9 mouse cellular contexts compared by ENCODE assay signal in the genomic region with DNA sequence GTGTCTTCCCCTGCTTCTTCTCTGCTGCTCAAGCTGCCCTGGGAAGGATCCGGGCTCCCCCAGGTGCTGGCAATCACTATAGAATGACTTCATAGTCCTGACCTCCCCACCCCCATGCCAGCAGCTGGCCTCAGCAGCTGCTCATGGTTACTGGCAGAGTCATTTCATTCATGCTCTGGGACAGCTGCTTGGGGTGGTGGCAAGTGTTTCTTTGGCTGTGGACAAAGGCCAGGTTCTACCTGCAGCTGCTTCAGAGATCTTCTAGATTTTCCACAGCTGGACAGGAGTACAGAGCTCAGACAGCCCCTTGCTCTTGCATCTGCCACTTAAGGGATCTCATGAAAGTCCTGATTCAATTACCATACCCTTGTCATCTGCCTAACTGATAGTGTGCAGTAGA.
A peak's percentile ranks its signal among the peaks of the same experiment; 100 is the strongest.
DNase-seq lines count a peak whose midpoint lies in the region; ATAC-seq and TF ChIP-seq lines count a peak whose summit lies in the region.
"Had no signal": no experiment of that assay in that cellular context is flagged by ENCODE, and none has a peak within 500 bp of the region (broad histone marks: within the 10 kb centered on the region; RNA-seq: fewer than 3 reads in every experiment).

No protein-coding gene starts in this region.

- H3K27ac ChIP-seq in heart, embryonic 11.5 days (ENCODE audit: low read depth, low read length), result no peak overlapping the region
- H3K27ac ChIP-seq in forebrain, embryonic 11.5 days (ENCODE audit: low read depth, low read length), result no peak overlapping the region
- H3K27ac ChIP-seq in limb, embryonic 14.5 days (replicated peaks; ENCODE audit: low read depth, low read length), result no peak overlapping the region
- H3K27ac ChIP-seq: liver, embryonic 15.5 days had no signal

- H3K9me3 ChIP-seq in heart, embryonic 11.5 days (replicated peaks; ENCODE audit: control insufficient read depth, low read length), result no peaks in the 10 kb centered on the region
- no peaks in the 10 kb centered on the region for H3K9me3 ChIP-seq in forebrain, embryonic 11.5 days (ENCODE audit: control insufficient read depth, low read length)
- no peaks in the 10 kb centered on the region for H3K9me3 ChIP-seq in limb, embryonic 14.5 days (ENCODE audit: control insufficient read depth, low read length)
- H3K9me3 ChIP-seq: liver, embryonic 15.5 days had no signal

- no peak overlapping the region for H3K9ac ChIP-seq in heart, embryonic 11.5 days (ENCODE audit: low read depth, low read length)
- no peak overlapping the region for H3K9ac ChIP-seq in forebrain, embryonic 11.5 days (ENCODE audit: low read length)
- H3K9ac ChIP-seq in limb, embryonic 14.5 days (ENCODE audit: low read depth, low read length, severe bottlenecking), result no peak overlapping the region
- H3K9ac ChIP-seq: liver, embryonic 15.5 days had no signal

- H3K4me3 ChIP-seq in heart, embryonic 11.5 days (ENCODE audit: low read depth, low read length), result no peak overlapping the region
- H3K4me3 ChIP-seq in forebrain, embryonic 11.5 days (ENCODE audit: low read depth, low read length), result no peak overlapping the region
- no peak overlapping the region for H3K4me3 ChIP-seq in limb, embryonic 14.5 days (replicated peaks; ENCODE audit: low read length)
- H3K4me3 ChIP-seq: liver, embryonic 15.5 days had no signal

- no peaks in the 10 kb centered on the region for H3K27me3 ChIP-seq in heart, embryonic 11.5 days (ENCODE audit: control insufficient read depth, insufficient read depth, low read length)
- no peaks in the 10 kb centered on the region for H3K27me3 ChIP-seq in forebrain, embryonic 11.5 days (ENCODE audit: control insufficient read depth, insufficient read depth, low read length)
- H3K27me3 ChIP-seq in limb, embryonic 14.5 days (ENCODE audit: control insufficient read depth, insufficient read depth, low read length), result no peaks in the 10 kb centered on the region
- H3K27me3 ChIP-seq: liver, embryonic 15.5 days had no signal

- H3K4me2 ChIP-seq in heart, embryonic 11.5 days, result no peak overlapping the region
- no peak overlapping the region for H3K4me2 ChIP-seq in forebrain, embryonic 11.5 days (ENCODE audit: low read depth, low read length, severe bottlenecking)
- no peak overlapping the region for H3K4me2 ChIP-seq in limb, embryonic 14.5 days (replicated peaks; ENCODE audit: low read depth, low read length, severe bottlenecking)
- H3K4me2 ChIP-seq: liver, embryonic 15.5 days had no signal

- intact Hi-C loops in heart, postnatal 14 days (cut with DNase I), result no loop called here

- H3K4me1 ChIP-seq in heart, embryonic 11.5 days (ENCODE audit: control insufficient read depth, insufficient read depth, low read length), result no peaks in the 10 kb centered on the region
- no peaks in the 10 kb centered on the region for H3K4me1 ChIP-seq in forebrain, embryonic 11.5 days (replicated peaks; ENCODE audit: control insufficient read depth, insufficient read depth, low read length)
- peaks cover 5% of the 10 kb centered on the region; the same call in 1 of the 2 replicates for H3K4me1 ChIP-seq in limb, embryonic 14.5 days (ENCODE audit: control insufficient read depth, insufficient read depth, low read length)
- H3K4me1 ChIP-seq: liver, embryonic 15.5 days had no signal

- 0% methylated on average over 1 of the region's 1 CpGs for WGBS in heart, embryonic 11.5 days (ENCODE audit: insufficient replicate concordance)
- 12% methylated on average over 1 of the region's 1 CpGs for WGBS in forebrain, embryonic 11.5 days
- WGBS in limb, embryonic 14.5 days, result 0% methylated on average over 1 of the region's 1 CpGs

- TF ChIP-seq POLR2A in limb, embryonic 14.5 days (IDR thresholded peaks at IDR 0.05; ENCODE audit: borderline replicate concordance, extremely low read depth, insufficient read depth, insufficient read length), result no peak

- no peak for ATAC-seq in heart, embryonic 11.5 days (replicated peaks; ENCODE audit: insufficient number of reproducible peaks, low FRiP score, low TSS enrichment)
- ATAC-seq in forebrain, embryonic 11.5 days (replicated peaks; ENCODE audit: low FRiP score), result no peak
- peak; percentile 92 for ATAC-seq in limb, embryonic 14.5 days (ENCODE audit: low FRiP score, low read depth)

- peak; percentile 6 to 8 for DNase-seq in heart, postnatal 14 days
- peak; percentile 9 for DNase-seq in Muller cell, postnatal 12 days (ENCODE audit: inconsistent ontology term)
- DNase-seq in forebrain, embryonic 11.5 days (ENCODE audit: low spot score), result peak; percentile 59
- DNase-seq in limb, embryonic 14.5 days (ENCODE audit: low spot score), result peak; percentile 75
- DNase-seq in kidney, postnatal 10 days, result no peak
- DNase-seq in left cerebral cortex, adult 9 months (ENCODE audit: low spot score in 2 of 2), result no peak
- DNase-seq in right cerebral cortex, postnatal 14 days, result no peak

- H3K36me3 ChIP-seq in heart, embryonic 11.5 days (ENCODE audit: control insufficient read depth, insufficient read depth, low read length), result no peaks in the 10 kb centered on the region
- no peaks in the 10 kb centered on the region for H3K36me3 ChIP-seq in forebrain, embryonic 11.5 days (ENCODE audit: control insufficient read depth, insufficient read depth, low read length)
- H3K36me3 ChIP-seq in limb, embryonic 14.5 days (ENCODE audit: control insufficient read depth, insufficient read depth, low read length), result no peaks in the 10 kb centered on the region
- H3K36me3 ChIP-seq: liver, embryonic 15.5 days had no signal

Comparison
In these comparisons a context has a peak if more than half of its experiments do, and no peak if none do; other contexts are left out.
1. DNase-seq: peak in heart, postnatal 14 days (2 of 2), Muller cell, postnatal 12 days (single experiment), forebrain, embryonic 11.5 days (single experiment) and limb, embryonic 14.5 days (single experiment); none in kidney, postnatal 10 days (single experiment), left cerebral cortex, adult 9 months (0 of 2) and right cerebral cortex, postnatal 14 days (single experiment).